Mouse (Mus musculus): Measurements from ENCODE around the gene Galr2.
"Not testable (repeated sequence)": the region's sequence is repeated elsewhere in the genome, so short reads cannot be mapped to it uniquely, and the experiment has no call there.

Gene Galr2

DNA sequence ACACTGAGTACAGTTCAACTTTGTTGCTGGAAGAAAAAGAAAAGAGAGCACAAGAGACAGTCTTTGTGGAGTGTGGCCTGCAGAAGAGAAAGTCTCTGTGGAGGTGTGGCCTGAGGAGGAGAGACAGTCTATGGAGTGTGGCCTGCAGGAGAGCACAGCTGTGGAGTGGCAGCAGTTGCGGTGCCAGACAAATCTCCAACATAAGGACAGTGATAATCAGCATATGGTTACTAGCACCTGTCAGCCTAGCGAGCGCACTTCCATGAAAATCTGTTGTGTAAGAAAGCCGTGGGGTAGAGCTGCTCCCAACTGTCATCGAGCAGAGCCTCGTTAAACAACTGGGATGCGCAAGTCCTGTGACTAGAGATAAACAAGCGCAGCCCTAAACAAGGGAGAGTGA, 11.2 kb upstream of the Galr2 start:
- intact Hi-C loops (cut with DNase I) = no loop called here

DNA sequence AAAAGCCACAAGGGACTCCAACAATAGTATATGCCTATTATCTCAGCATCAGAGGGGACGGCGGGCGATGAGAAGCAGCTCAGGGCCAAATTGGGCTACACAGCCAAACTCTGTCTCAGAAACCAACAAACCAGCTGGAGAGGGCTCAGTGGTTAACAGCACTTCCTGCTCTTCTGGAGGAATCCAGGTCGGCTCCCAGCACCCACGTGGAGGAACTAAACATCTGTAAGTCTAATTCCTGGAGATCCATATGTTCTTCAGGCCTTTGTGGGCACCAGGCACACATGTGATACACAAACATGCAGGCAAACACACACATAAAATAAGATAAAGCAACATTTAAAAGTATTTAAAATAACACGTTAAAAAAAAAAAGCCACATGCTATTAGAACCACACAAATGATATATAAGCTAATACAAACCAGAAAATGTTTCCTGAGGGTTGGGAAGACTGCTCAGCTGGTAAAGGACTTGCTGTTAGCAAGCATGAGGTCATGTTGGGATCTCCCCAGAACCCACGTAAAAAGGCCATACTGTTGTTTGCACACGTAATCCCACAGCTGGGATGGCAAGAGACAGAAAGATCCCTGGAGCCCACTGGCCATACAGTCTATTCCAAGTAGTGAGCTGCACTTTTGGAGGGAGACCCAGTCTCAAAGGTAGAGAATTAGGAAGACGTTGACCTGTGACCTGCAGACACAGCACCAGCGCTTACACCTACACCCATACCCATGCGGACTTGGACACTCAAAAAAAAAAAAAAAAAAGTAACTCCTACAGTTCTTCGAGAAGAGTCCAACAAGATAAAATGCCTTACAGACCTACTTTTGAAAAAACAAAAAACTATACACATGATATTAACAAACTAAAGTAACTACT, 7.9 kb upstream of the Galr2 start:
- intact Hi-C loops (cut with DNase I) = no loop called here

DNA sequence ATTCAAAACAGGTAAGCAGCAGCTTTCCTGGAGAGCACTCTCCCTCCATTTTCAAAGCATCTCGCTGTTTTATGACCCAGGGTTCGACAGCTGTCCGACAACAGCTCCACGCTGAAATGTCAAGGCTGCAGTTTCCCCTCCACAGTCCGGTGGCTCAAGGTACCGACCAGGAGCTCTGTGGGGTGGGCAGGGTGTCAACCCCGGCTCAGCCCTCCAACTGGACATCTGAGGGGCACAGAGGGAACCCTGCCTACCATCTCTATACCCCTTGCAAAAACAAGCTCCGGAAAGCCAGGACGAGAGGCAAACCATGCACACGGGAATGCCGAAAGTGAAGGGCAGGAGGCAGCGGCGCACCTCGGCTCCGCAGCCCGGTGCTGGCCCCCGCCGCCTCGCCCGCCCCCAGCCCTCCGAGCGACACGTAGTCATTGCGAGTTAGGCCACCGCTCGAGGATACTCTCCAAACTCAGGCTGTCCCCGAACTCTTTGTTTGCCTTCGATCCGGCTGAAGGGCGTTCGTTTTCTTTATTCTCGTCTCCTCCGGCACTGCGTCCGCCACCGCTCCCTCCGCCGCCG, 7.2 kb upstream of the Galr2 start:
- intact Hi-C loops (cut with DNase I) = no loop called here

DNA sequence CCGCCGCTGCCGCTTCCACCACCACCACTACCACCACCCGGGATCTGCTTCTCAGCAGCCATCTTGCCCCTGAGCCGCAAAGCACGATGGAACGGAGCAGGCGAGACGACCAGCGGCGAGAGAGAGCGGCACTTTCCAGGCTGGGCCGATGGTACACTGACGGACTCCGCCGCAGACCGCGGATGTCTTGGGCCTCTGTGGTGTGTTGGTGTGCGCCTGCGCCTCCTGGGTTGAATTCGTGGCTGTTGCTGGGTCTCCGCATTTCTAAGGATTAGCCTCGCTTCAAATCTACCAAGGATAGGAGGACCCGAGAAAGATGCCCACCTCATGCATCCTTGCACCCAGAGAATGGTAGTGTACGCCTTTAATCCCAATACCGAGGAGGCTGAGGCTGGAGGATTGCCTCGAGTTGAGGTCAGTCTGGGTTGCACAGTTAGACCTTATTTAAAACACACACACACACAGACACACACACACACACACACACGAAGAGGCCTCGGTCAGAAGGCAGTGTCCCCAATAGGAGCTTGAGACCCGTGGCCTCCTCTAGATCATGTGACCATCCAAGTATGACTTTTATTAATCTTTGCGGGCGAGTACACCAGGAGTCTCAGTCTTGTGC, 6.6 kb upstream of the Galr2 start, which contains the start of gene Srp68:
Srp68 (minus strand) TSS at position 173 of the 622 bp plus-strand sequence.
- intact Hi-C loops (cut with DNase I) = no loop called here

DNA sequence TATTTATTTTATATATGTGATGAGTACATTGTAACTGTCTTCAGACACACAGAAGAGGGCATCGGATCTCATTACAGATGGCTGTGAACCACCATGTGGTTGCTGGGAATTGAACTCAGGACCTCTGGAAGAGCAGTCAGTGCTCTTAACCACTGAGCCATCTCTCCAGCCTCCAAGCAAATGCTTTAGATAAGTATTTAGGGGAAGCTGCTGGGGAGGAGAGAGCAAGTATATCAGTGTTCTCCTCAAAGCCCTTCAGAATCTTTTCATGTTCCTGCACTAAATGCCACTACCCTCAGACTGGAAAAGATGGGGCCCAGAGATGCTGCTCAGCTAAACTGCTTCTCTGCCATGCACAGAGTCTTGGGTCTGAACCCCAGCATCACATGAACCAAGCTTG, 3.6 kb upstream of the Galr2 start:
- intact Hi-C loops (cut with DNase I) = not testable (repeated sequence)

DNA sequence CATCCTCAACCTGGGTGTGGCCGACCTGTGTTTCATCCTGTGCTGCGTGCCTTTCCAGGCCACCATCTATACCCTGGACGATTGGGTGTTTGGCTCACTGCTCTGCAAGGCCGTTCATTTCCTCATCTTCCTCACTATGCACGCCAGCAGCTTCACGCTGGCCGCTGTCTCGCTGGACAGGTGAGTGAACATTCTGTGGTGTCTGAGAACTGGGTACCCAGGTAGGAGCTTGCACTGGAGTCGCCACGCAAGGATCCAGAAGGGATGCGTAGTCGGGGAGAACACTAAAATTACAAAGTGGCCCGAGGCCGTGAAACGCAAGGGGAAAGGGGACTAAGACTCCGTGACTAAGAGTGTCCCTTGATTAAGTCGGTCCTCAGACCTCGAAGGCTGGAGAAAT, 932 bp downstream of the Galr2 start:
- intact Hi-C loops (cut with DNase I) = no loop called here

DNA sequence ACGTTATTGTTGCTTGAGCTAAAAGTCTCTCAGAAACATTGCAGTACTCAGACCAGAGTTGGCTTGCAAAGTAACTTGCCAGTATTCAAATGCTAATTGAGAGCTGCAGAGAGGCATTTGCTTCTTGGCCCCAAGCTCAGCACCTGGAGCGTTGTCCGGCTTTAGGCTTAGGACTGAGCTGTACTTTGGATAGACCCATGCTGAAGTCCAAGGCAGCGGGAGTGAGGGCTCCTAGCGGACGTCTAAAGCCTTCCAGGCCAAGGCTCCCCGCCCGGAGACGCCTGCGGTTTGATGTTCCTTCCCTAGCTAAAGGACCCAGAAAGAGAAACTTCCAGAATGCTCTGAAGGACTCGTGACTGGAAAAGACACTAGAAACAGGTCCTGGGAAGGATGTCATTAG, 1.4 kb downstream of the Galr2 start:
- intact Hi-C loops (cut with DNase I) = no loop called here

DNA sequence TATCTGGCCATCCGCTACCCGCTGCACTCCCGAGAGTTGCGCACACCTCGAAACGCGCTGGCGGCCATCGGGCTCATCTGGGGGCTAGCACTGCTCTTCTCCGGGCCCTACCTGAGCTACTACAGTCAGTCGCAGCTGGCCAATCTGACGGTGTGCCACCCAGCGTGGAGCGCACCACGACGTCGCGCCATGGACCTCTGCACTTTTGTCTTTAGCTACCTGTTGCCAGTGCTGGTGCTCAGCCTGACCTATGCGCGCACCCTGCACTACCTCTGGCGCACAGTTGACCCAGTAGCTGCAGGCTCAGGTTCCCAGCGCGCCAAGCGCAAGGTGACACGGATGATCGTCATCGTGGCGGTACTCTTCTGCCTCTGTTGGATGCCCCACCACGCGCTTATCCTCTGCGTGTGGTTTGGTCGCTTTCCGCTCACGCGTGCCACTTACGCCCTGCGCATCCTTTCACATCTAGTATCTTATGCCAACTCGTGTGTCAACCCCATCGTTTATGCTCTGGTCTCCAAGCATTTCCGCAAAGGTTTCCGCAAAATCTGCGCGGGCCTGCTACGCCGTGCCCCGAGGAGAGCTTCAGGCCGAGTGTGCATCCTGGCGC, 2.3 kb downstream of the Galr2 start:
- intact Hi-C loops (cut with DNase I) = no loop called here

DNA sequence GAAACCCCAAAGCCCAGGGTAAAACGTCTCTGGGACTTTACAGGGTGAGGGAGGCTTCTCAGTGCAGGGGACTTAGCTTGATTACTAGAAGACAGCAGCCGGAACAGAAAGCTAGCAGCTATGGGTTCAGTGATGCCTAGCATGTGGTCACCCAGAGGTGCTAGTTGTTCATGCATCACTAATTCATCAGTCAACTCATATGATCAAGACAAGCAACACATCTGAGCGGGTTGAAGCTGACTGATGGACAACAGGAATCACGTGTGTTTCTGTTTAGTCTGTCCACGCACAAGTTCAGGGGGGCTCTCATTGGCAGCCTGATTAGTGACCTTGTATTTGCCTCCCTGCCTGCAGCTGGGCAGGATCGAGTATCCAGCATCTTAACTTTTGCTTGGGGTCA, 3.2 kb downstream of the Galr2 start:
- intact Hi-C loops (cut with DNase I) = no loop called here

DNA sequence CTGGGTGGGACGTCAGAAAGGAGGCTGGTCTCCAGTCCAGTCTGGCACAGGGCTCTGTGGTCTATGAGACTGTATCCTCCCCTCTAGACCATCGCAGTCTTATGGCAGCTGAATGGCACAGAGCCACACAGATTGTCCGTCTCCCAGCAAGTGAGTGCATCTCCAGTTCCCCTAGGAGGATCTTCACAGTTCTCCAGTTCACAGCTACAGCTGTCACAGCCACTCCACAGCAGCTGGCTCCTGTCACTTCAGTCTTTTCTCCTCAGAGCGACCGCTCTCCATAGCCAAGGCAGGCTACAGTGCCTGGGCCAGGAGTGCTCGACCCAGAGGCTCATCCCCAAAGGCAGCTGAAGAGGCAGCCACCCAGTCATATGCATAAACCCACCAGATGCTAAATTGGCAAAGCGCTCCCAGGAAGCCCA, 5.0 kb downstream of the Galr2 start:
- intact Hi-C loops (cut with DNase I) = no loop called here

DNA sequence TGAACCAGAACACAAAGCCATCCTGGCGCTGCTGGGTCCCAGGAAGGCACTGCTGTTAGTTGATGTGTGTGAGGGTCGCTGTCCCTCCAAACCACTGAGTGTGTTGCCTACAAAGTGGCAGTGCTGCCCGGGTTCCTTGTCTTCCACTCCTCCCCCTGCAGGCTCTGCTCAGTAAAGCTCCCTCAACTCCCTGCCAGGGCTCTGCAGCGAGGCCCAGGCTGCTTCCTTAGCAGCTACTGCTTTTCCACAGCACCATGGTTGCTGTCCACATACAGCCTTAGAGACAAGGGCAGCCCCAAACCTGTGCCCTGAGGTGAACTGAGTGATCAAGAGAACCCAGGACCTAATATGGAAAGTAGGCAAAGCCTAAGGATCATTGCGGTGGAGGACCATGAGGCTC, 6.6 kb downstream of the Galr2 start:
- intact Hi-C loops (cut with DNase I) = no loop called here

DNA sequence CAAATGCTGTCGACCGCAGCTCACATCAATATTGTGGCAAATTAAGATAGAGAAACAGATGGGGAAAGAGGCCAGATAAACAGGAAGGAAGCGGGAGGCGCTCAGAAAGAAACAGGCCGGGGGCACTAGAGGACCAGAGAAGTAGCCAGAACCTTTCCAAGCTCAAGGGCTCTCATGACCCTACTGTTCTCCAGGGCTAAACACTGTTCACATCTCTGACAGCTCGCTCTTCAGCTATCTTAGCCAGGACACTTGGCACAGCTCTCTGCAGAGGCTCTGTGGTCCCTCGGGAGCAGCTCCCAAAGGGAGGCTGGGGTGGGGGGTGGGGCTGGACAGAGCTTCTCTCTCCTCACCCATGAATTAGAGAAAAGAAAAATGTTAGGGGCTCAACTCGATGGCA, 9.8 kb downstream of the Galr2 start:
- intact Hi-C loops (cut with DNase I) = loop anchor here (5.0 kb wide), 1 partner anchor 143 kb away; no protein-coding TSS in a partner anchor

DNA sequence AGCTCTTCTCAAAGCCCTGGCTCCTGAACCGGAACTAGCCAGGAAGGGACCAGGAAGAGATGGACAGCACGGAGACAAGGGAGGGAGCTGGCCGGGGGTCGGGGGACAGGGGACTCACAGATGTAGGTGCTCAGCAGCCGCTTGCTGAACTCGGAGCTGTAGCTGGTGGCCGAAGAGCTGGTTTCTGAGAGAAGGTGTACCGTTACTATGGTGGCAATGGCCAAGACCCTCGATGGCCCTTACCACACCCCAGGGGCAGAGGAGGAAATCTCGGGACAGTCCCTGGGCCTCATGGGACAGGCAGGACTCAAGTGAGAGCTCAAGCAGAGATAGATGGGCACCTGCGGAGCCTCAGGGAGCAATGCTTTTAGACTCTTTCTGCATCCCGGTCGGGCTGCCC, 11.7 kb downstream of the Galr2 start:
- intact Hi-C loops (cut with DNase I) = loop anchor here (5.0 kb wide), 1 partner anchor 145 kb away; no protein-coding TSS in a partner anchor

DNA sequence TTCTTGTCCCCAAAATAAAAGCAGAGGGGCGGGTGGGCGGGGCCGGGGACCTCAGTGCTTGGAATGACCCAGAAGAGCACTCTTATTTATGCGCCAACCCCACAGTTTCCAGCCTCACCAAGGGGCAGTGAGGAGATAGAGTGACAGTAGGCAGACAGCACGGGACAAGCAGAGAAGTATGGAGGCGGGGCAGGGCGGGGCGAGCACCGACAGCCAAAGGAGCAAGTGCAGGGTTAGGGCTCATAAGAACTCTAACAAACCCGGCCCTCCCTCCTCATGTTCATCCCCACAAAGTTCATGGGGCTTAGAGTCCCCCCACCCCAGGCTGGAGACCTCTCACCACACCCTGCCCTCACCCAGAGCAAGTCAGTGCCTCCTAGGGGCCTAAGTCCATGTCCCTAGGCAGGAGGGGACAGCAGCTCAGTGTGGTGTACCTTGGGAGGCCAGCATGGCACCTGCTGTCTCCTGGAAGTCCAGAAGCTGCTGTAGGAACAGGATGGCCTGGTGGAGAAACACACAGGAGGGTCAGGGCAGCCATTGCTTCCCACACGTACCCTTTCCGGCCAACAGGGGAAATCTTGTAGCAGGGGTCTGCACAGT, 12.9 kb downstream of the Galr2 start:
- intact Hi-C loops (cut with DNase I) = loop anchor here (2.0 to 5.0 kb wide), 2 partner anchors 65 to 146 kb away; no protein-coding TSS in a partner anchor

DNA sequence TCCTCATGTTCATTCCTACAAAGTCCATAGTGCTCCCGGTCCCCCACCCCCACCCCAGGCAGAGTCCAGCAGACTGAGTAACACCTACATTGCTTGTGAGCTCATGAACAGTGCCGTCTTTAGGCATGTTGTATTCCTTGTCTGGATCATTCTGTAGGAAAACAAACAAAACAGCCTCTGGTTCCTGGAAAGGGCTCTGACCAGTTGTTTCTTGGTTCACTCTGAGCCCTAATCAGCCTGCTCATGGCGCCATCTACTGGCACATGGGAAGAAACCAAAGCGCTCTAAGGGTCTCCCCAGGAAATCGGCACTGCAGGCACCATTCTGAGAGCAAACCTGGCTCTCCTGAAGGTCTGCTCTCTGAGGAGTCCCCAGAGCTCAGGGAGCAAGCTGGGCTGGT, 13.6 kb downstream of the Galr2 start:
- intact Hi-C loops (cut with DNase I) = loop anchor here (2.0 to 5.0 kb wide), 2 partner anchors 66 to 147 kb away; no protein-coding TSS in a partner anchor

DNA sequence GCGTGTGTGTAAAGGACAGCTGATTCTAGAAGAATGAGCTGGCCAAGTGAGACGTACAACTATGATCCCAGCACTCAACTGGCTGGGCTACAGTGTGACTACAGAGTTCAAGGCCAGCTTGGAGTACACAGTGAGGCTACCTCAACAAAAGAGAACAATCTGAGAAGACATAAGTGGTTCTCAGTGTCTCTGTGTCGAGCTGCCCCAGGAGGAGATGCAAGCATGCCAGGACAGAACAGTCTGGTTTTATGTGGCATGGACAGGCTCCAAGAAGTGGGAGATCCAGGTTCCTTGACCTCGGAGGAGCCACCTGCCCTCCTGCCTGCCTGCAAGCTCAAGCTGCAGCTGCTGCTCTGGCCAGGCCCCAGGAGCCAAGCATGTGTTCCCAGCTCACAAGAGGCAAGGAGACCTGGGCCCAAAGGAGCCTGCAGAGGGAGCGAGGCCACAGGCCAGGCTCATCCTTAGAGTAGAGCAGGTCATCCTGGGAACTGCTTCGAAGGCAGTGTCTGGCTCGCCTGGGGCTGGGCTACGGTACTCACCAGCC, 15.5 kb downstream of the Galr2 start:
- intact Hi-C loops (cut with DNase I) = no loop called here

DNA sequence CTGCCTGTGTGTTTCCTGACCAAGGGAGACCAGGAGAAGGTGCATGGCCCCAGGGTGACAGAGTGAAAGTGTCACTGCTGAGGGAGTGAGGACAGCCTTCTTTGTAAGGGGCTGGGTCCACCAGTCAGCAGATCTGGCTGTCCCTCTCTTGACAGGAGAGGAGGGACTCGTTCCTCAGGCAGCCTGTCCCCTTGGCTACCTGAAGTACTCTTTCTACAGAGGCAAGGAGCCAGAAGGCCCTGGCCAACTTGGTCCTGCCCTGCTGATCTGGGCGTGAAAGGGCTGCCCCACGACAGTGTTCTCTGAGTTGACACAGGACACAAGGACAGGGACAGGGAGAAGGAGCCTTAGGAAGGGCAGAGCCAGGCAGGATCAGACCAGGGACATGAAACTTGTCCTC, 16.3 kb downstream of the Galr2 start:
- intact Hi-C loops (cut with DNase I) = no loop called here

DNA sequence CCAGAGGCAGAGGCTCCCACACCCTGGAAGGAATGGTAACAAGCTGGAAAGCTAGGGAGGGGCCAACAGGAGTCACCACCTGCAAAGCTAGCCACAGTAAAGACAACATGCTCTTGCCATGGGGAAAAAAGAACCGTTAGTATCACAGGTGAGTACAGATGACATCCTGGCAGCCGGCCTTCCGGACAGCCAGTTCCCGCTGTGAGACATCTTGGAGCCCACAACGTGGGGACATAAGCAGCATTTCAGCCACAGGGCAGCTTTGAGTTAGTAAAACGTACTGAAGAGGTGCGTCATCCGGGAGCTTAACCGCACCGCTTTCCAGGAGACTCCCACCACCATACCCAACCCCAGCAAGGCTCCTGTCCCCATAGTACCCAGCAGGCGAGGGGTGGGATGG, 17.5 kb downstream of the Galr2 start:
- intact Hi-C loops (cut with DNase I) = no loop called here

DNA sequence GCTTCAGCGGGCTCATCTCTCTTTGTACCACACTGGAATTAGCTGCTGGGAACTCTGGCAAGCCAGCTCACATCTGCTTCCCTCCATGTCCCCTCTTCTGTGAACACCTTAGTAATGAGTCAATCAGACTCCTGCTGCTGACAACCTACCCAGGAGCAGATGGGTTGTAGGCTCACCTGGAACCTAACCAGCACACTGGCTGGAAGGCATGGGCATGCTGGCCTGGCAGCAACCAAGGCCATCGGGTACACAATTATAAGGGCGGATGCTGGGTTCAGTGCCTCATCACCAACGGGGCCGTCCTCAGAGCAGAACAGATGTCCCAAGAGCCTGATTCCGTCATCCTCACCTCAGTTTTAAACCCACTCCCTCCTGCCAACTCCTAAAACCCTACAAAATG, 17.9 kb downstream of the Galr2 start:
- intact Hi-C loops (cut with DNase I) = no loop called here

DNA sequence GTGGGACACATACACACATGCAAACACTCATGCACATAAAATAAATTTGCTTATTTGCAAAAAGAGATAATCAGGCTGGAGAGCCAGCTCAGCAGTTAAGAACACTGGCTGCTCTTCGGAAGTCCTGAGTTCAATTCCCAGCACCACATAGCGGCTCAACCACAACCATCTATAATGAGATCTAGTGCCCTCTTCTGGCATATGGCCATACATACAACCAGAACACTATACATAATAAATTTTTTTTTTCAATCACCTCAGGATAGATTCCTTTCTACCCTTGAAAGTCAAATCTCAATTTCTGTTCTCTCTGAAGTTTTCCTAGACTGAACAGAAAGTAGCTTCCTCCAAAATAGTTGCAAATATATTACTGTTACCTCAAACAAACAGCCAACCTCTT, 24.7 kb downstream of the Galr2 start:
- intact Hi-C loops (cut with DNase I) = no loop called here
